ENCODE assay signal across 13 mouse cellular contexts in the genomic region with DNA sequence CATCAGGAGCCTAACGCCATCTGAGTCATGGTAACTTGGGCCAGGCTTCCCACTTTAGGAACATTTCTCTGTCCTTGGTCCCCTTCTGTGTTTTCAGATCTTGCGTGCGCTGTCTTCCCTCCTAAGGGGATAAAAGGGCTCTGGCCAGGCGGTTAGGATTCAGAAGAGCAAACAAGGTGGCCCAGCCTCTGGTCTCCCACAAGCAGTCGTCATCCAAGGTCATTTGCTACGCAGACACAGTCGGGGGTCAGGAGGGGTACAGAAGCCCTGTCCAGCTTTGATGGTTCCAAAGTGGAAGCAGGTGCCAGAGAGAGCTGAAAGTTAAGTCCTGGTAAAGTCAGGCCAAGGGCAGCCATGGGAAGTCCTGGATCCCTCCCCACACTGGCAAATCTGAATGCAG. TPM values are rescaled to one million over a fixed set of nuclear protein-coding genes. Genes with fewer than 3 reads are reported as not detected.
DNase-seq lines count a peak whose midpoint lies in the region; ATAC-seq and TF ChIP-seq lines count a peak whose summit lies in the region.
"Had no signal": no experiment of that assay in that cellular context is flagged by ENCODE, and none has a peak within 500 bp of the region (broad histone marks: within the 10 kb centered on the region; RNA-seq: fewer than 3 reads in every experiment).

No protein-coding gene starts in this region.

- no peaks in the 10 kb centered on the region for H3K36me3 ChIP-seq in hindbrain, embryonic 11.5 days (ENCODE audit: control insufficient read depth, insufficient read depth, low read length)
- no peaks in the 10 kb centered on the region for H3K36me3 ChIP-seq in hindbrain, embryonic 14.5 days (replicated peaks; ENCODE audit: control insufficient read depth, insufficient read depth)
- H3K36me3 ChIP-seq: forebrain, embryonic 12.5 days; hindbrain, embryonic 15.5 days had no signal

- no peaks in the 10 kb centered on the region for H3K9me3 ChIP-seq in hindbrain, embryonic 11.5 days (ENCODE audit: control insufficient read depth, low read length)
- no peaks in the 10 kb centered on the region for H3K9me3 ChIP-seq in hindbrain, embryonic 14.5 days (ENCODE audit: control insufficient read depth, low read length)
- H3K9me3 ChIP-seq: forebrain, embryonic 12.5 days; hindbrain, embryonic 15.5 days; intestine, embryonic 15.5 days; kidney, embryonic 15.5 days had no signal

- H3K4me1 ChIP-seq in hindbrain, embryonic 11.5 days (replicated peaks; ENCODE audit: control insufficient read depth, insufficient read depth, low read length) = peaks cover 12% of the 10 kb centered on the region
- peaks cover 21% of the 10 kb centered on the region for H3K4me1 ChIP-seq in hindbrain, embryonic 14.5 days (replicated peaks; ENCODE audit: control insufficient read depth, insufficient read depth, low read length)

- no peaks in the 10 kb centered on the region for H3K27me3 ChIP-seq in hindbrain, embryonic 11.5 days (ENCODE audit: control insufficient read depth, insufficient read depth, low read length)
- no peaks in the 10 kb centered on the region for H3K27me3 ChIP-seq in hindbrain, embryonic 14.5 days (ENCODE audit: control insufficient read depth, insufficient read depth, low read length)
- H3K27me3 ChIP-seq: forebrain, embryonic 12.5 days; hindbrain, embryonic 15.5 days; intestine, embryonic 15.5 days; kidney, embryonic 15.5 days had no signal

- no peak for TF ChIP-seq CTCF in gastrocnemius, adult 2 months (IDR thresholded peaks at IDR 0.05)

- intact Hi-C loops in gastrocnemius, adult 2 months (cut with DNase I) = loop anchor here (1.0 to 5.0 kb wide), 3 partner anchors 21 to 276 kb away; no protein-coding TSS in a partner anchor

- peak; percentile 53 for DNase-seq in adrenal gland, adult 8-10 months
- no peak for DNase-seq in adrenal gland, postnatal 4 days (ENCODE audit: low spot score in 2 of 2)
- peak; percentile 8 for DNase-seq in gastrocnemius, adult 2 months
- DNase-seq in gastrocnemius, postnatal 25 days = no peak
- DNase-seq in hindbrain, embryonic 11.5 days (ENCODE audit: low spot score) = no peak
- no peak for DNase-seq in hindbrain, embryonic 14.5 days (ENCODE audit: low spot score)
- no peak for DNase-seq in cerebellum, postnatal 4 days (ENCODE audit: low spot score in 2 of 2)

- H3K4me2 ChIP-seq in hindbrain, embryonic 11.5 days (replicated peaks; ENCODE audit: low read depth, low read length) = no peak overlapping the region
- no peak overlapping the region for H3K4me2 ChIP-seq in hindbrain, embryonic 14.5 days (replicated peaks)
- H3K4me2 ChIP-seq: forebrain, embryonic 12.5 days; hindbrain, embryonic 15.5 days; intestine, embryonic 15.5 days had no signal

- H3K27ac ChIP-seq in gastrocnemius, adult 2 months = no peak overlapping the region
- no peak overlapping the region for H3K27ac ChIP-seq in hindbrain, embryonic 11.5 days (ENCODE audit: low read depth, low read length)
- H3K27ac ChIP-seq in hindbrain, embryonic 14.5 days = no peak overlapping the region
- H3K27ac ChIP-seq: forebrain, embryonic 12.5 days; hindbrain, embryonic 15.5 days; intestine, embryonic 15.5 days; kidney, embryonic 15.5 days had no signal

- no peak overlapping the region for H3K4me3 ChIP-seq in gastrocnemius, adult 2 months
- no peak overlapping the region for H3K4me3 ChIP-seq in hindbrain, embryonic 11.5 days (ENCODE audit: low read depth, low read length)
- no peak overlapping the region for H3K4me3 ChIP-seq in hindbrain, embryonic 14.5 days (replicated peaks; ENCODE audit: low read length)
- H3K4me3 ChIP-seq: forebrain, embryonic 12.5 days; hindbrain, embryonic 15.5 days; intestine, embryonic 15.5 days; kidney, embryonic 15.5 days had no signal

- 0 out of 2 replicates have a peak overlapping the region, but pooled peaks have one; percentile 23 for H3K9ac ChIP-seq in hindbrain, embryonic 11.5 days (ENCODE audit: low read depth, low read length)
- H3K9ac ChIP-seq in hindbrain, embryonic 14.5 days = no peak overlapping the region
- H3K9ac ChIP-seq: forebrain, embryonic 12.5 days; hindbrain, embryonic 15.5 days; intestine, embryonic 15.5 days; kidney, embryonic 15.5 days had no signal

- WGBS in hindbrain, embryonic 11.5 days = 71% methylated on average over 7 of the region's 7 CpGs
- WGBS in hindbrain, embryonic 14.5 days = 75% methylated on average over 7 of the region's 7 CpGs

- ATAC-seq in hindbrain, embryonic 11.5 days (ENCODE audit: low FRiP score) = no peak
- ATAC-seq in hindbrain, embryonic 14.5 days (ENCODE audit: low FRiP score) = no peak
- ATAC-seq in erythroid progenitor cell, adult 5-6 weeks (replicated peaks; ENCODE audit: low FRiP score, poor library complexity, severe bottlenecking) = 0 out of 2 replicates have a peak, but pooled peaks have one; percentile 7
- ATAC-seq: forebrain, embryonic 16.5 days; intestine, embryonic 15.5 days had no signal

RNA-seq across cellular contexts. Expression of gene Prkcd, which starts 35.1 kb away (rescaled TPM):
- 100 to 1,000 TPM; 118 to 213 (median 160) TPM for total RNA-seq in adrenal gland, adult 8-10 months (2022)
- total RNA-seq in adrenal gland, postnatal 4 days (2021) = 100 to 1,000 TPM; 197 to 224 TPM
- total RNA-seq in gastrocnemius, adult 2 months (2021) = 10 to 100 TPM in 1 of 2 experiments, 1 to 10 TPM in 1; 5.6 to 14.8 TPM
- total RNA-seq in gastrocnemius, postnatal 25 days (2021) = 1 to 10 TPM; 5.4 to 5.7 TPM
- polyA plus RNA-seq in hindbrain, embryonic 11.5 days (2014; fragmentation: Nextera tagmentation; extraction: Ambion mirVana) = 27.4 and 29.4 TPM in 2 replicates
- polyA plus RNA-seq in hindbrain, embryonic 14.5 days (2014; fragmentation: Nextera tagmentation; extraction: Ambion mirVana) = 19.4 and 21.1 TPM in 2 replicates
- 32.4 and 35.2 TPM in 2 replicates for total RNA-seq in erythroid progenitor cell, adult 5-6 weeks (2015; ENCODE audit: low replicate concordance)
- 19.5 and 35.7 TPM in 2 replicates for total RNA-seq in erythroid progenitor cell, adult 5-6 weeks (2017; ENCODE audit: low replicate concordance)

RNA-seq across cellular contexts. Expression of gene Tkt, which starts 42.8 kb away (rescaled TPM):
- total RNA-seq in adrenal gland, adult 8-10 months (2022) = 1,000 to 10,000 TPM in 1 of 4 experiments, 100 to 1,000 TPM in 3; 361 to 1,078 (median 577) TPM
- total RNA-seq in adrenal gland, postnatal 4 days (2021) = 100 to 1,000 TPM; 399 to 408 TPM
- total RNA-seq in gastrocnemius, adult 2 months (2021) = 10 to 100 TPM in 1 of 2 experiments, 1 to 10 TPM in 1; 8.0 to 15.0 TPM
- total RNA-seq in gastrocnemius, postnatal 25 days (2021) = 10 to 100 TPM in 1 of 2 experiments, 1 to 10 TPM in 1; 9.1 to 25.6 TPM
- polyA plus RNA-seq in hindbrain, embryonic 11.5 days (2014; fragmentation: Nextera tagmentation; extraction: Ambion mirVana) = 65.8 and 131 TPM in 2 replicates
- polyA plus RNA-seq in hindbrain, embryonic 14.5 days (2014; fragmentation: Nextera tagmentation; extraction: Ambion mirVana) = 110 and 144 TPM in 2 replicates
- 75.5 and 90.8 TPM in 2 replicates for total RNA-seq in erythroid progenitor cell, adult 5-6 weeks (2015; ENCODE audit: low replicate concordance)
- 145 and 161 TPM in 2 replicates for total RNA-seq in erythroid progenitor cell, adult 5-6 weeks (2017; ENCODE audit: low replicate concordance)

Comparison
In these comparisons a context has a peak if more than half of its experiments do, and no peak if none do; other contexts are left out.
1. DNase-seq: peak in adrenal gland, adult 8-10 months (single experiment) and gastrocnemius, adult 2 months (single experiment); none in adrenal gland, postnatal 4 days (0 of 2), gastrocnemius, postnatal 25 days (single experiment), hindbrain, embryonic 11.5 days (single experiment), hindbrain, embryonic 14.5 days (single experiment) and cerebellum, postnatal 4 days (0 of 2).